Mouse (Mus musculus): ENCODE data around the gene Calm3. TPM values are rescaled to one million over a fixed set of nuclear protein-coding genes. Genes with fewer than 3 reads are reported as not detected.

Calm3 gene
- polyA plus RNA-seq, 1 experiment from 2014 or later = 111 TPM

- 0 out of 2 replicates have a peak, but pooled peaks have one; percentile 18 for ATAC-seq (ENCODE audit: insufficient number of reproducible peaks, insufficient read depth, low FRiP score, low TSS enrichment, low read depth)
- Histone ChIP-seq H3K9ac (peak overlapping the region; percentile 59), H3K9me3 (no peaks in the 10 kb centered on the region; the same call in 1 of the 2 replicates), H3K4me2 (peak overlapping the region; percentile 66), H3K4me3 (peak overlapping the region; percentile 41), H3K27me3 (peaks cover 47% of the 10 kb centered on the region), H3K36me3 (no peaks in the 10 kb centered on the region), H3K27ac (no peak overlapping the region), H3K4me1 (peaks cover 51% of the 10 kb centered on the region)
- WGBS = 11% methylated on average over 29 of the region's 29 CpGs
Measured at GRCm38 (mm10) chr7:16949908-16950841, 26.3 kb upstream of the Calm3 start.

DNA sequence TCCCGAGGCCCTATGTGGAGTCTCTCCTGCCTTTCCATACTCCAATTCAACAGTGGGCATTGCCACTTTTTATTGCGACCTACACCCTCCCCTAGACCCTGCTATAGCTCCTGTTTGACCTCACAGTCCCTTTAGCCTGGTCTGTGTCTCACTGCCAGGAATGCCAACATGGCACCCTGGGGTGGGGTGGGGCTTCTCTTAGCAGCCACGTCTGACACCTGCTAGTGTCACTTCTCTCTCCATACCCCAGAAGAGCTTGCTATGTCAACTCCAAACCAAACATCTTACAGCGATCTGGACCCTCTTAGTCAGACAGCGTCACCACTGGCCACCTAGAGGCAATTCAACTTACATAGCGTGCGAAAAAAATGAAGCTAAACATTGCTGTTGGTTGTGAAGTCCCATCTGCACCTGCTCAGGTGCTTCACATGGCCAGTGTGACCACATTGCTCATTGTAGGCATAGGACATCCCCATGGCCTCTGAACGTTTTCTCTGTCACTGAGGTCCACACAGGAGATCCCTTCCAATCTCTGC, 25.1 kb upstream of the Calm3 start:
- no peak overlapping the region for H3K4me2 ChIP-seq
- H3K36me3 ChIP-seq = no peaks in the 10 kb centered on the region
- no peak overlapping the region for H3K27ac ChIP-seq
- H3K4me3 ChIP-seq = no peak overlapping the region
- H3K9ac ChIP-seq = no peak overlapping the region
- ATAC-seq (ENCODE audit: insufficient number of reproducible peaks, insufficient read depth, low FRiP score, low TSS enrichment, low read depth) = no peak
- H3K9me3 ChIP-seq = no peaks in the 10 kb centered on the region
- WGBS = 57% methylated on average over 8 of the region's 8 CpGs
- H3K4me1 ChIP-seq = peaks cover 60% of the 10 kb centered on the region
- peaks cover 53% of the 10 kb centered on the region for H3K27me3 ChIP-seq

GRCm38 (mm10) chr7:16947959-16948361, 24.0 kb upstream of the Calm3 start:
- Histone ChIP-seq H3K9me3 (no peaks in the 10 kb centered on the region), H3K27ac (no peak overlapping the region), H3K9ac (0 out of 2 replicates have a peak overlapping the region, but pooled peaks have one; percentile 12), H3K4me1 (peaks cover 62% of the 10 kb centered on the region), H3K4me2 (peak overlapping the region; percentile 87), H3K4me3 (no peak overlapping the region), H3K36me3 (no peaks in the 10 kb centered on the region), H3K27me3 (peaks cover 53% of the 10 kb centered on the region)
- peak; percentile 22; the same call in 1 of the 2 replicates for ATAC-seq (ENCODE audit: insufficient number of reproducible peaks, insufficient read depth, low FRiP score, low TSS enrichment, low read depth)
- WGBS = 11% methylated on average over 4 of the region's 4 CpGs

- H3K36me3 ChIP-seq = no peaks in the 10 kb centered on the region
- no peak overlapping the region; the same call in 1 of the 2 replicates for H3K9ac ChIP-seq
- H3K27ac ChIP-seq = no peak overlapping the region
- peak overlapping the region; percentile 87 for H3K4me2 ChIP-seq
- peak overlapping the region; percentile 67 for H3K4me3 ChIP-seq
- no peak for ATAC-seq (ENCODE audit: insufficient number of reproducible peaks, insufficient read depth, low FRiP score, low TSS enrichment, low read depth)
- H3K27me3 ChIP-seq = peaks cover 53% of the 10 kb centered on the region
- 14% methylated on average over 21 of the region's 22 CpGs for WGBS
- H3K4me1 ChIP-seq = peaks cover 62% of the 10 kb centered on the region
- H3K9me3 ChIP-seq = no peaks in the 10 kb centered on the region
Measured at GRCm38 (mm10) chr7:16947349-16947895, 23.5 kb upstream of the Calm3 start.

DNA sequence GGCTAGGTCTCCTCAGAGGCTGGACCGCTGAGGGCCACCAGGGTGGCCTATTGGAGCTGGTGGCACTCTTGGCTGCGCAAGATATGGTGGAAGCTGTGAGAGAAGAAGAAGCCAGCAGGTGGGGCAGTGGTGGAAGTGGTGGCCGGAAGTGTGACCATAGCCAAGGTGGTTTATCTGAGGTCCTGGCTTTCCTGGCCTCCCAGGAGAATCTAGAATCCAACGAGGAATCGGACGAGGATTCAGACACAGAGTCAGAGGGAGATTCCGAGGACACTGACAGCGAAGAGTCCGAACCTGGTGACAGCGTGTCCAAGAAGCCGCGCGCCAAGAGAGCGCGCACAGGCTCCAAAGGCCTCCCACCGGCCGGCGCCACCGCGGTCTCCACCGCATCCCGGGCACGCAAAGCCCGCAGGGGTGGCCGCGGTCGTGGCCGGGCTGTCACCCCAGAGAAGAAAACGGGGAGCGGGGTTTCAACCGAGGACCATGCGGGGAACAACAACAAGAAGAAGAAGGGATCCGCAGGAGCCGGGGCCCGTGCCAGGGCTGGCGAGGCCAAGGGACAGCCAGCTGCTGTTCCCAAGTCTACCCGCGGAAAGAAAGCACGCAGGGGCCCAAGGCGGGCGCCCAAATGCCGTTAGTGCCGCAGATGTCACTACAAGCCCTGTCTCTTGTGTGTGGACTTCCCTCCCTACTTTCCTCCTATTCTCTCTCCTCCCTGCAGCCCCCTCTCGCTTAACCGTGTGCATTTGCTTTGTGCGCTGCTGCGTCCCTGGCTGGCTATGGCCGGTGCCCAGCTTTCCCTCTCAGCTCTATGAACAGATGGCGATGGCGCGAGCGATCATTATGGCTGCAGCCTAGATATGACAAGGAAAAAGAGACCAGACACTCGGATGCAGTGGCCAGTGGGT, 22.8 kb upstream of the Calm3 start:
- Histone ChIP-seq H3K27ac (no peak overlapping the region), H3K9me3 (no peaks in the 10 kb centered on the region), H3K4me1 (peaks cover 62% of the 10 kb centered on the region), H3K4me3 (peak overlapping the region; percentile 67), H3K4me2 (peak overlapping the region; percentile 87), H3K9ac (peak overlapping the region; percentile 64), H3K36me3 (no peaks in the 10 kb centered on the region), H3K27me3 (peaks cover 53% of the 10 kb centered on the region)
- WGBS = 2% methylated on average over 53 of the region's 53 CpGs
- ATAC-seq (ENCODE audit: insufficient number of reproducible peaks, insufficient read depth, low FRiP score, low TSS enrichment, low read depth) = no peak

- Histone ChIP-seq H3K27me3 (peaks cover 53% of the 10 kb centered on the region), H3K4me1 (peaks cover 59% of the 10 kb centered on the region), H3K9ac (peak overlapping the region; percentile 84), H3K27ac (no peak overlapping the region), H3K4me3 (peak overlapping the region; percentile 67), H3K9me3 (no peaks in the 10 kb centered on the region), H3K4me2 (peak overlapping the region; percentile 87), H3K36me3 (no peaks in the 10 kb centered on the region)
- ATAC-seq (ENCODE audit: insufficient number of reproducible peaks, insufficient read depth, low FRiP score, low TSS enrichment, low read depth) = no peak
- WGBS = 15% methylated on average over 17 of the region's 17 CpGs
Measured at GRCm38 (mm10) chr7:16945419-16945818, 21.5 kb upstream of the Calm3 start.

- no peak overlapping the region for H3K27ac ChIP-seq
- no peaks in the 10 kb centered on the region for H3K9me3 ChIP-seq
- H3K4me3 ChIP-seq = peak overlapping the region; percentile 67
- peak overlapping the region; percentile 87 for H3K4me2 ChIP-seq
- peaks cover 52% of the 10 kb centered on the region for H3K27me3 ChIP-seq
- WGBS = under 1% methylated on average over 22 of the region's 22 CpGs
- no peak; the same call in 1 of the 2 replicates for ATAC-seq (ENCODE audit: insufficient number of reproducible peaks, insufficient read depth, low FRiP score, low TSS enrichment, low read depth)
- H3K36me3 ChIP-seq = no peaks in the 10 kb centered on the region
- H3K9ac ChIP-seq = peak overlapping the region; percentile 84
- H3K4me1 ChIP-seq = peaks cover 59% of the 10 kb centered on the region
Measured at GRCm38 (mm10) chr7:16944808-16945315, 20.9 kb upstream of the Calm3 start.

- Histone ChIP-seq H3K4me2 (peak within 1 kb of the TSS; percentile 87), H3K27ac (no peak within 1 kb of the TSS), H3K4me3 (peak within 1 kb of the TSS; percentile 67), H3K4me1 (peaks cover 55% of the 10 kb centered on the region), H3K9ac (peak within 1 kb of the TSS; percentile 84), H3K36me3 (no peaks in the 10 kb centered on the region), H3K9me3 (no peaks in the 10 kb centered on the region), H3K27me3 (peaks cover 46% of the 10 kb centered on the region)
- 14% methylated on average over 36 of the region's 36 CpGs for WGBS
- ATAC-seq (ENCODE audit: insufficient number of reproducible peaks, insufficient read depth, low FRiP score, low TSS enrichment, low read depth) = peak; percentile 82
Measured at GRCm38 (mm10) chr7:16944061-16944807, 20.3 kb upstream of the Calm3 start, which contains the start of gene Pnmal2. Gene Pnmal2 (plus strand): TSS chr7:16944682.

DNA sequence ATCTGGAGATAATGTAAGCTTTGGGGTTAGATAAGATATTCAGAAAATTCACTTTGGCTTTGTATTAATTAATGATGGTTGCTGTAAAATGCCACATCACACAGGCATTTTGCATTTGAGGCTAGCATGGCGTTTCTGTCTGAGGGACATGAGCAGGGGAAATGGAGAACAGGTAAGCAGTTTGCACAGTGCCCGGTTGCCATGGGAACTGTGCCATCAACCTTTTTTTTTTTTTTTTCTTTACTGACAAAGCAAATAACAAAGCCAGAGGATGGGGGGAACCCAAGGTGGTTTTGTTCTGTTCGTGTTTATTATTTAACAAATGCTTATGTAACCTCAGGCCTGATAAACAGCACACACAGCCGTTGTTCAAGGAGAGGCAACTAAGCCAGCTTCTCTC, 18.9 kb upstream of the Calm3 start:
- no peak overlapping the region for H3K9ac ChIP-seq
- no peaks in the 10 kb centered on the region for H3K9me3 ChIP-seq
- H3K27ac ChIP-seq = no peak overlapping the region
- 57% methylated on average over 4 of the region's 4 CpGs for WGBS
- ATAC-seq (ENCODE audit: insufficient number of reproducible peaks, insufficient read depth, low FRiP score, low TSS enrichment, low read depth) = no peak
- H3K4me1 ChIP-seq = peaks cover 48% of the 10 kb centered on the region
- H3K36me3 ChIP-seq = no peaks in the 10 kb centered on the region
- H3K4me2 ChIP-seq = no peak overlapping the region
- peaks cover 32% of the 10 kb centered on the region for H3K27me3 ChIP-seq
- no peak overlapping the region for H3K4me3 ChIP-seq

GRCm38 (mm10) chr7:16940292-16940691, 16.4 kb upstream of the Calm3 start:
- no peak overlapping the region for H3K9ac ChIP-seq
- H3K4me2 ChIP-seq = no peak overlapping the region
- H3K27ac ChIP-seq = peak overlapping the region; percentile 66
- H3K9me3 ChIP-seq = no peaks in the 10 kb centered on the region
- H3K36me3 ChIP-seq = no peaks in the 10 kb centered on the region
- H3K4me1 ChIP-seq = peaks cover 26% of the 10 kb centered on the region
- H3K27me3 ChIP-seq = peaks cover 7% of the 10 kb centered on the region
- H3K4me3 ChIP-seq = no peak overlapping the region
- ATAC-seq (ENCODE audit: insufficient number of reproducible peaks, insufficient read depth, low FRiP score, low TSS enrichment, low read depth) = no peak
- WGBS = 30% methylated on average over 7 of the region's 7 CpGs

Data from embryonic facial prominence, embryonic 13.5 days (tissue).